Mouse (Mus musculus) megakaryocyte, embryonic 14.5 days (primary cell): ENCODE measurements around the gene Atg4c. TPM values are rescaled to one million over a fixed set of nuclear protein-coding genes. Genes with fewer than 3 reads are reported as not detected.

Source experiments
- H3K27me3 ChIP-seq: replicated peaks from 2 replicates; pipeline ENCODE3; 2012; ENCODE audit warnings: inconsistent platforms
- H3K36me3 ChIP-seq: replicated peaks from 2 replicates; pipeline ENCODE3; 2012; ENCODE audit warnings: low read length, inconsistent platforms, mixed read lengths
- H3K4me1 ChIP-seq: 2 replicates; pipeline ENCODE4 v1.6.1; 2012; ENCODE audit warnings: inconsistent platforms
- H3K4me3 ChIP-seq: replicated peaks from 2 replicates; pipeline ENCODE3; 2012; ENCODE audit warnings: moderate library complexity, mild to moderate bottlenecking, inconsistent platforms
- H3K9me3 ChIP-seq: 2 replicates; pipeline ENCODE4 v1.6.1; 2012; ENCODE audit warnings: inconsistent platforms
- FLI1 ChIP-seq: IDR thresholded peaks from 2 replicates; pipeline ENCODE4 v1.6.1; 2012; ENCODE audit warnings: low read length, inconsistent platforms, mixed read lengths
- GATA1 ChIP-seq: IDR thresholded peaks from 3 replicates; pipeline ENCODE4 v1.6.1; 2012; ENCODE audit warnings: mixed read lengths, low read length, inconsistent platforms, borderline replicate concordance
- polyA plus RNA-seq: library from polyadenylated mRNA; stranded (reverse); fragments of >175 nt; gene quantifications from 2 replicates; pipeline ENCODE4 v1.2.3, GENCODE M21; 2012; ENCODE audit warnings: low replicate concordance; ENCODE audit not compliant: insufficient read depth

Atg4c gene
- polyA plus RNA-seq, 1 experiment, result 0.06 TPM

DNA sequence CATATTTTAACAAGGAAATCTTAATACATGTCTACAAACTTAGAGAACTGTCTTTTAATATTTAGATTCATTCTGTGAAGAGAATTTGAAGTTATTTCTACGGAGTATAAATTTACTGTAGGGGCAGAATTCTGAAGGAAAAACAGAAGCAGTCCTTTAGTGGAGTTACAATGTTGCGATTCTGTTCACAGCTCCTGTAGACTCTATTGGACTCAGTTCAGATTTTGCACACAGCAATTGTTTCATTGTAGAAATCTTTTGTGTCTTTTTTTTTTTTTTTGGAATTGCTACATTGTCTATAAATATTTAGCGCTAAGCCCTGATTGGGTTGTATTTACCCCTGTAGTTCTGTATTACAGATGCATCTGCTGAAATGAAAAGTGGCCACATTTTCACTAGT, 79.7 kb downstream of the Atg4c start:
- Histone ChIP-seq H3K4me1 (no peaks in the 10 kb centered on the region), H3K36me3 (peaks cover 4% of the 10 kb centered on the region), H3K9me3 (no peaks in the 10 kb centered on the region), H3K27me3 (no peaks in the 10 kb centered on the region), H3K4me3 (no peak overlapping the region)
- no peak for TF ChIP-seq FLI1
- TF ChIP-seq GATA1, result no peak

DNA sequence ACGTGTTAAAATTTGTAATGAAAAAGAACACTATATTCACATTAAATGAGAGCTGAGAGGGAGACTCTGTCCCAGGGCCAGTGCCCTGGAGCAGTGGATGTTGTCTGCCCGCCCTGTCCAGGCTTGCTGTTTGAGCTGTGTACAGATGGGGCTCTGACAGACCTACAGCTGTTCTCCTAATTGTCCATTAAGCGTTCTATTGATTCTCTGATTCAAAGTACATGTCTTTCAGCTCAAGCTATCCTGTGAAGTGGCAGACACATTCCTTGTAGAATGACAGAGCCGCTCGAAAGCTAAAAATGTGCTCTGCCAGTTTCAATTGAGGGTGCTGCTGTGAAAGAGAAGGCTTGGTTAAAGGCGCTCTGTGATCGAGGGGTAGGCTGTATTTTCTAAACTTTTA, 80.2 kb downstream of the Atg4c start:
- no peak for TF ChIP-seq FLI1
- no peak for TF ChIP-seq GATA1
- H3K4me1 ChIP-seq, result no peaks in the 10 kb centered on the region
- no peaks in the 10 kb centered on the region for H3K36me3 ChIP-seq
- H3K4me3 ChIP-seq, result no peak overlapping the region
- no peaks in the 10 kb centered on the region for H3K9me3 ChIP-seq
- H3K27me3 ChIP-seq, result no peaks in the 10 kb centered on the region

DNA sequence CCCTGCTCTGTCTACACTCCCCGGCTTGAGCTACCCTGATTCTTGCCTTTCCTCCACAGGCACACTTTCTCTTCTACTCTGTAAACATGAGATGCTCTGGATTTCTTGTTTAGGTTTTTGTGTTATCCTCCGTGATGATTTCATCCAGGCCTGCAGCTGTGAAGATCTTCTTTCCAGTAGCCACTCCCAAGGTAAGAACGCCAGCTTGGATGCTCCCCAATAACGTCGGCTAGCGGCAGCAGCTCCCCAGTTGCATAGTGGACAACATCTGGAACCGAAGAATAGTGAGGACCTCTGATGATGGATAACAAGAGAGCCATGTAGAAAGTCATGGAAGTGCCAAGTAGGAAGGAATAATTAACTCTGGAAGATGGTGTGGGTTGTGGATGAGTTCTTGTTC, 85.1 kb downstream of the Atg4c start:
- H3K36me3 ChIP-seq, result no peaks in the 10 kb centered on the region
- H3K4me3 ChIP-seq, result no peak overlapping the region
- H3K4me1 ChIP-seq, result no peaks in the 10 kb centered on the region
- no peaks in the 10 kb centered on the region for H3K27me3 ChIP-seq
- no peak for TF ChIP-seq FLI1
- no peak for TF ChIP-seq GATA1
- no peaks in the 10 kb centered on the region for H3K9me3 ChIP-seq

DNA sequence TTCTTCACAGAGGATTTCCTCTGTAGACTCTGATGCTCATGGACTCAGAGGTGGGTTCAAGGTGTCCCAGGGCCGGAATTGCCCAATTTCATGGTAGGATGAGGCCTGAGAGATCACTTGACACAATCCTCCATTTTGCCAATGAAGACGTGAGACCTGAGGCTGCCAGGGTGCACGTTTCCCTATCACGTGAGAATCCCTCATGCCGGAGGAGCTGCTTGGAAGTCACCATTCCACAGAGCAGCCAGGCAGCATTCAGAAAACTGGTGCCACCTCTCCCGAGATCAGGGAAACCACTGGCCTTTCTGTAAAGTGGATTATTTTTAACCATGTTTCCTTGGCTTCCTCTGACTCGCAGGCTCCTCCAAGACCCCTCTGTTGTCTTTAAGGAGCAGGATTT, 88.0 kb downstream of the Atg4c start:
- H3K9me3 ChIP-seq, result no peaks in the 10 kb centered on the region

DNA sequence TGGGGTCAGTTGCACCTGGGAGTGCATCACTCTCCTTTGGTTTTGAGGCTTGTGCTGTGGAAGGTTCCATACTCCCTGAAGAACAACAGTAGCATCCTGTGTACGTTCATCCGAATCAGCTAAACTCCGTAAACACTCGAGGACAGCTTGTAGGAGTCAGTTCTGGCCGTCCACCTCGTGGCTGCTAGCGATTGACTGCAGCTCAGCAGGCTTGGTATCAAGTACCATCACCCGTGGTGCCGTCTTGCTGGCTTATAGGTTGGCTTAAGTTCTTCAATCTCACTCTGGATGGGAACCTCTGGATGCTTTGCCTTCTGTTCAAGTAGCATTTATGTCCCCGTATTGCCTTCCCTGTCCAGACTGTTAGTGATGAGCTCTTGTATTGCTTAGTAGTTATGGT, 95.6 kb downstream of the Atg4c start:
- Histone ChIP-seq H3K27me3 (no peaks in the 10 kb centered on the region), H3K4me3 (no peak overlapping the region), H3K9me3 (no peaks in the 10 kb centered on the region), H3K36me3 (no peaks in the 10 kb centered on the region), H3K4me1 (no peaks in the 10 kb centered on the region)
- TF ChIP-seq FLI1 (no peak), GATA1 (no peak)

More for the DNA sequence above, 88.0 kb downstream of the Atg4c start:
- H3K36me3 ChIP-seq, result no peaks in the 10 kb centered on the region
- TF ChIP-seq GATA1 (no peak), FLI1 (no peak)
- H3K4me3 ChIP-seq, result no peak overlapping the region
- H3K27me3 ChIP-seq, result no peaks in the 10 kb centered on the region
- no peaks in the 10 kb centered on the region for H3K4me1 ChIP-seq

DNA sequence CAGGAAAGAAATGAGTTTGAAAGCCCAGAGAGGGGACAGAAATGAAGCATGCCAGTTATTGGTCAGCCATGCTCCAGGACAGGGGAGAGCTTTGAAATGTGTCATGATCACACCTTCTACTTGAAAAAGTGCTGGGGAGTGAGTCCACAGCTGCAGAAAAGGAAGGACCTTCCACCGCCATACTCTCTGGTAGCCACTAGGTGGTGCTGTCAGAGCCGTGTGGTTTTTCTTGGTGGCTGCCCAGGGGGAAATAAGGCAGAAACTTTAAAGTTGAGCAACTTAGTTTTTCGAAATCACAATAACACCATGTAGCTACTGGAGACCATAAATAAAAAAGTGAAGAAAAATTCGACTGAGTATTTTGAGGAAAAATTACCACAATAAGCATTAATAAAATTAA, 104.9 kb downstream of the Atg4c start:
- peaks cover 4% of the 10 kb centered on the region; the same call in 1 of the 2 replicates for H3K9me3 ChIP-seq
- H3K4me3 ChIP-seq, result no peak overlapping the region
- H3K36me3 ChIP-seq, result no peaks in the 10 kb centered on the region
- no peak for TF ChIP-seq FLI1
- TF ChIP-seq GATA1, result no peak
- no peaks in the 10 kb centered on the region for H3K4me1 ChIP-seq
- no peaks in the 10 kb centered on the region for H3K27me3 ChIP-seq

DNA sequence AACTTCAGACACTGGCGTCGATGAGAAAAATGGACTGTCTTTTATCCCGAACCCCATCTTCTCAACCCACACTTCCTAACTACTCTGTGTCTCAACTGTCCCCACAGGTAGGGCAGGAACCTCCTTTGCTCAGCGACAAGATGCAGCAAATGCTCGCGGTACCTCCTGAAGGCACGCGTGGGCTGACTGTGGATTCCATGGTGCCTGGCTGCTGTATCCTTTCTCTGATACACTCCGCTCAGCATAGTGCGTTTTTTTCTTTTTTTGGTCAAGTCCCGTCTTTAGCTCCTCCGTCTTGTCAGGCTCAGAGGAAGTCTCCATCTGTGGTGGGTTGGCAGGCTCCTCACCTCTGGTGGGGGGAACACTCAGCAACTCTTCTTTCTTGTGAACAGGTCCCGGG, 111.1 kb downstream of the Atg4c start:
- peaks cover 4% of the 10 kb centered on the region; the same call in 1 of the 2 replicates for H3K9me3 ChIP-seq
- H3K36me3 ChIP-seq, result no peaks in the 10 kb centered on the region
- H3K27me3 ChIP-seq, result no peaks in the 10 kb centered on the region
- H3K4me3 ChIP-seq, result no peak overlapping the region
- TF ChIP-seq FLI1 (no peak), GATA1 (no peak)
- no peaks in the 10 kb centered on the region for H3K4me1 ChIP-seq

Other genes with a start within 250 kb of the Atg4c start
- 0.18 TPM in 1 of 2 replicates, not detected in the other for gene Angptl3, start 163.0 kb upstream of the Atg4c start, polyA plus RNA-seq
- gene Dock7, start 73.0 kb upstream of the Atg4c start, polyA plus RNA-seq, result 0.41 TPM in 1 of 2 replicates, not detected in the other
- 1.7 TPM in 1 of 2 replicates, not detected in the other for gene Gm12689, start 102.0 kb downstream of the Atg4c start, polyA plus RNA-seq